Mouse (Mus musculus): ENCODE results near the gene Klhl10. TPM values are rescaled to one million over a fixed set of nuclear protein-coding genes. Genes with fewer than 3 reads are reported as not detected.

Klhl10 gene
- polyA plus RNA-seq, 1 experiment from 2014 or later, result 0.93 TPM

Small RNAs within 50 kb of the gene (microRNA-seq; reads per million reads assigned to microRNA genes)
- gene Gm27374, result not detected
- 0.92 reads per million for gene Mir7116

Other genes starting within 250 kb of the Klhl10 start
- gene Krt9, start 248.7 kb upstream of the Klhl10 start, polyA plus RNA-seq (2014; fragmentation: Nextera tagmentation; extraction: Ambion mirVana), result 0.07 and 0.09 TPM in 2 replicates
- 47.5 and 49.6 TPM in 2 replicates for gene Krt14, start 234.4 kb upstream of the Klhl10 start, polyA plus RNA-seq (2014; fragmentation: Nextera tagmentation; extraction: Ambion mirVana)
- not detected in 2 replicates for gene Krt16, start 193.0 kb upstream of the Klhl10 start, polyA plus RNA-seq (2014; fragmentation: Nextera tagmentation; extraction: Ambion mirVana)
- gene Krt17, start 180.9 kb upstream of the Klhl10 start, polyA plus RNA-seq (2014; fragmentation: Nextera tagmentation; extraction: Ambion mirVana), result 11.2 and 11.6 TPM in 2 replicates
- gene Krt42, start 172.0 kb upstream of the Klhl10 start, polyA plus RNA-seq (2014; fragmentation: Nextera tagmentation; extraction: Ambion mirVana), result 0.09 and 0.26 TPM in 2 replicates
- 1,608 and 1,642 TPM in 2 replicates for gene Eif1, start 122.0 kb upstream of the Klhl10 start, polyA plus RNA-seq (2014; fragmentation: Nextera tagmentation; extraction: Ambion mirVana)
- not detected in 2 replicates for gene Gast, start 107.5 kb upstream of the Klhl10 start, polyA plus RNA-seq (2014; fragmentation: Nextera tagmentation; extraction: Ambion mirVana)
- gene Hap1, start 85.8 kb upstream of the Klhl10 start, polyA plus RNA-seq (2014; fragmentation: Nextera tagmentation; extraction: Ambion mirVana), result 0.38 and 0.39 TPM in 2 replicates
- 29.8 and 32.3 TPM in 2 replicates for gene Jup, start 44.2 kb upstream of the Klhl10 start, polyA plus RNA-seq (2014; fragmentation: Nextera tagmentation; extraction: Ambion mirVana)
- 36.7 and 40.2 TPM in 2 replicates for gene P3h4, start 27.1 kb upstream of the Klhl10 start, polyA plus RNA-seq (2014; fragmentation: Nextera tagmentation; extraction: Ambion mirVana)
- gene Fkbp10, start 26.2 kb upstream of the Klhl10 start, polyA plus RNA-seq (2014; fragmentation: Nextera tagmentation; extraction: Ambion mirVana), result 81.3 and 85.4 TPM in 2 replicates
- 157 and 160 TPM in 2 replicates for gene Nt5c3b, start 109 bp upstream of the Klhl10 start, polyA plus RNA-seq (2014; fragmentation: Nextera tagmentation; extraction: Ambion mirVana)
- 13.8 and 15.7 TPM in 2 replicates for gene Klhl11, start 30.8 kb downstream of the Klhl10 start, polyA plus RNA-seq (2014; fragmentation: Nextera tagmentation; extraction: Ambion mirVana)
- gene Acly, start 86.1 kb downstream of the Klhl10 start, polyA plus RNA-seq (2014; fragmentation: Nextera tagmentation; extraction: Ambion mirVana), result 182 and 195 TPM in 2 replicates
- 0.62 and 1.1 TPM in 2 replicates for gene Ttc25, start 103.7 kb downstream of the Klhl10 start, polyA plus RNA-seq (2014; fragmentation: Nextera tagmentation; extraction: Ambion mirVana)
- gene Cnp, start 133.0 kb downstream of the Klhl10 start, polyA plus RNA-seq (2014; fragmentation: Nextera tagmentation; extraction: Ambion mirVana), result 21.9 and 23.8 TPM in 2 replicates
- 80.9 and 90.2 TPM in 2 replicates for gene Nkiras2, start 177.3 kb downstream of the Klhl10 start, polyA plus RNA-seq (2014; fragmentation: Nextera tagmentation; extraction: Ambion mirVana)
- gene Dnajc7, start 178.3 kb downstream of the Klhl10 start, polyA plus RNA-seq (2014; fragmentation: Nextera tagmentation; extraction: Ambion mirVana), result 69.9 and 98.4 TPM in 2 replicates